In the genomic region with DNA sequence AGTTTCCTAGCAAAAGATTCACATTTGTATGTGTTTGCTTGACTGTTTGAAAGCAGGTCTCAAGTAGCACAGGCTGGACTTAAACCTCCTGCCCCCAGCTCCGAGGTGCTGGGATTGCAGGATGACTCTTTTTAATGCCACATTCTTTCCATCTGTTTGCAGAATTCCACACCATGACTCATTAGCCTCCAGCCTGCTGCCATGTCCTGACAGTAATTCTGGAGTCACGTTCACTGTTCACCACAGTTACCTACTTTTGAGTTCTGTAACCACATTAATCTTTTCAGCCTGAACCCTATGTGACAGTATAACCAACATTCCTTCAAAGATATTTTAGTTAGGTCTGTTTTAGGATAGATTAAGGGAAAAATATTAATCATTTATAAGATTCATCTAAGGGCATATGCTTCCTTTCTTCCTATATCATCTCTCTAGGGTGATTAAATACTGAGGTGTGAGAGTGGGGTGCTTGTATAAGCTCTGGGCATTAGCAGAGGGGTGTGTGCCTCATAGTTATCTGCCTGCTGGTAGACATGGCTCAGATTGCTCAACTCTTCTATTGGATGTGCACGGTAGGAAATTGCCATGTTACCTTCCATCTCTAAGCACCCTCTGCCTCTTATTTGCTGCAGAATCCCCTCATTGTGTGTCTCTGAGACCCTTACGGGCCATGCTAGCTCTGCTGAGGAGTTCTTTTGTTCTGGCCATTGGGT, we compare ENCODE assay signal across 30 mouse cellular contexts.
DNase-seq lines count a peak whose midpoint lies in the region; ATAC-seq and TF ChIP-seq lines count a peak whose summit lies in the region.
"Had no signal": no experiment of that assay in that cellular context is flagged by ENCODE, and none has a peak within 500 bp of the region (broad histone marks: within the 10 kb centered on the region; RNA-seq: fewer than 3 reads in every experiment).

No protein-coding gene starts in this region.

- no peak for TF ChIP-seq CTCF in midbrain, postnatal 0 days (IDR thresholded peaks at IDR 0.05)

- 78% methylated on average over 4 of the region's 4 CpGs for WGBS in midbrain, embryonic 11.5 days
- 78% methylated on average over 4 of the region's 4 CpGs for WGBS in midbrain, postnatal 0 days

- peak; percentile 28 for DNase-seq in midbrain, embryonic 11.5 days (ENCODE audit: low spot score, missing footprints)
- DNase-seq in midbrain, postnatal 0 days (ENCODE audit: low spot score): no peak
- peak; percentile 84 for DNase-seq in Muller cell, postnatal 12 days (ENCODE audit: inconsistent ontology term)
- peak; percentile 8 for DNase-seq in brain, adult 2 months (ENCODE audit: low read depth, low spot score)
- no peak for DNase-seq in layer of hippocampus, postnatal 36 days
- DNase-seq in left cerebral cortex, postnatal 10 days (ENCODE audit: extremely low spot score in 1 of 2, low spot score in 2 of 2): no peak
- DNase-seq in left cerebral cortex, adult 18-20 months (ENCODE audit: low spot score in 2 of 2): no peak
- DNase-seq: adrenal gland, adult 8-10 months; adrenal gland, postnatal 36 days; cerebellum, adult 11 months; cerebellum, adult 2 months; cerebellum, adult 9-11 months; cerebellum, postnatal 25 days; forebrain, postnatal 0 days; gastrocnemius, adult 2 months; gastrocnemius, postnatal 14 days; heart, adult 11 months; heart, postnatal 10 days; heart, postnatal 36 days; kidney, adult 2 months had no signal

- H3K4me3 ChIP-seq in midbrain, embryonic 11.5 days (ENCODE audit: low read depth, low read length): no peak overlapping the region
- H3K4me3 ChIP-seq in midbrain, postnatal 0 days (ENCODE audit: low read depth, low read length): no peak overlapping the region
- H3K4me3 ChIP-seq in myocyte: no peak overlapping the region
- H3K4me3 ChIP-seq: embryonic facial prominence, embryonic 13.5 days; gastrocnemius, adult 2 months; heart, embryonic 12.5 days; heart, embryonic 15.5 days; hindbrain, embryonic 10.5 days had no signal

- no peaks in the 10 kb centered on the region for H3K79me2 ChIP-seq in myocyte (ENCODE audit: control insufficient read depth, insufficient read depth)

- no peak for TF ChIP-seq POLR2A in myocyte (IDR thresholded peaks at IDR 0.05; ENCODE audit: insufficient read length, low read depth)

- no peaks in the 10 kb centered on the region for H3K36me3 ChIP-seq in midbrain, embryonic 11.5 days (ENCODE audit: control insufficient read depth, insufficient read depth, low read length)
- no peaks in the 10 kb centered on the region for H3K36me3 ChIP-seq in midbrain, postnatal 0 days (ENCODE audit: insufficient read depth, low read length)
- H3K36me3 ChIP-seq in myocyte (ENCODE audit: control insufficient read depth, insufficient read depth): no peaks in the 10 kb centered on the region
- H3K36me3 ChIP-seq: embryonic facial prominence, embryonic 13.5 days; G1E; heart, embryonic 12.5 days; heart, embryonic 15.5 days; hindbrain, embryonic 10.5 days had no signal

- no peak overlapping the region for H3ac ChIP-seq in myocyte (ENCODE audit: control insufficient read depth, insufficient read length)

- no peak for ATAC-seq in midbrain, embryonic 11.5 days (ENCODE audit: low FRiP score)
- no peak for ATAC-seq in midbrain, postnatal 0 days (ENCODE audit: low FRiP score)
- ATAC-seq: forebrain, embryonic 14.5 days; forebrain, postnatal 0 days; intestine, postnatal 0 days had no signal

- no peak overlapping the region for H3K27ac ChIP-seq in midbrain, embryonic 11.5 days (ENCODE audit: low read depth, low read length)
- no peak overlapping the region for H3K27ac ChIP-seq in midbrain, postnatal 0 days (ENCODE audit: low read depth, low read length)
- H3K27ac ChIP-seq: embryonic facial prominence, embryonic 13.5 days; gastrocnemius, adult 2 months; heart, embryonic 15.5 days; hindbrain, embryonic 10.5 days; hindbrain, embryonic 14.5 days had no signal

- no peak overlapping the region for H3K4me2 ChIP-seq in midbrain, embryonic 11.5 days
- H3K4me2 ChIP-seq in midbrain, postnatal 0 days (ENCODE audit: low read depth, low read length, poor library complexity, severe bottlenecking): no peak overlapping the region
- peak overlapping the region; percentile 40 for H3K4me2 ChIP-seq in myocyte (ENCODE audit: low read depth)
- H3K4me2 ChIP-seq: embryonic facial prominence, embryonic 13.5 days; heart, embryonic 12.5 days; heart, embryonic 15.5 days; hindbrain, embryonic 14.5 days had no signal

- H3K9me3 ChIP-seq in midbrain, embryonic 11.5 days (ENCODE audit: control insufficient read depth, low read length): no peaks in the 10 kb centered on the region
- H3K9me3 ChIP-seq in midbrain, postnatal 0 days (ENCODE audit: low read length): no peaks in the 10 kb centered on the region
- H3K9me3 ChIP-seq: embryonic facial prominence, embryonic 13.5 days; heart, embryonic 12.5 days; heart, embryonic 15.5 days; hindbrain, embryonic 10.5 days had no signal

- no peaks in the 10 kb centered on the region for H3K4me1 ChIP-seq in midbrain, embryonic 11.5 days (ENCODE audit: control insufficient read depth, insufficient read depth, low read length)
- no peaks in the 10 kb centered on the region for H3K4me1 ChIP-seq in midbrain, postnatal 0 days (ENCODE audit: insufficient read depth, low read length)
- H3K4me1 ChIP-seq: heart, embryonic 15.5 days had no signal

- intact Hi-C loops in left cerebral cortex, postnatal 10 days (cut with DNase I): no loop called here

- no peaks in the 10 kb centered on the region for H3K27me3 ChIP-seq in midbrain, embryonic 11.5 days (ENCODE audit: control insufficient read depth, insufficient read depth, low read length)
- H3K27me3 ChIP-seq in midbrain, postnatal 0 days (ENCODE audit: insufficient read depth, low read length): no peaks in the 10 kb centered on the region
- no peaks in the 10 kb centered on the region for H3K27me3 ChIP-seq in myocyte (ENCODE audit: control insufficient read depth, insufficient read depth, insufficient read length)
- H3K27me3 ChIP-seq: CH12.LX; embryonic facial prominence, embryonic 13.5 days; heart, embryonic 12.5 days; heart, embryonic 15.5 days had no signal

- no peak overlapping the region for H3K9ac ChIP-seq in midbrain, embryonic 11.5 days (ENCODE audit: low read length)
- no peak overlapping the region for H3K9ac ChIP-seq in midbrain, postnatal 0 days (replicated peaks; ENCODE audit: low read length, poor library complexity, severe bottlenecking)
- H3K9ac ChIP-seq: embryonic facial prominence, embryonic 13.5 days; forebrain, postnatal 0 days; heart, embryonic 12.5 days; heart, embryonic 15.5 days; hindbrain, embryonic 14.5 days had no signal

TF ChIP-seq in myocyte, 11 proteins besides CTCF, POLR2A, EP300 and RAD21:
- TF ChIP-seq MYOD1 (IDR thresholded peaks at IDR 0.05; ENCODE audit: control insufficient read depth in 1 of 3, insufficient read length in 2 of 3, low read depth in 2 of 3): peak in 2 of 3 experiments; percentile 23 to 51
- TF ChIP-seq E2F4 (IDR thresholded peaks at IDR 0.05; ENCODE audit: insufficient read depth): no peak
- TF ChIP-seq MYOG (IDR thresholded peaks at IDR 0.05; ENCODE audit: control insufficient read depth in 1 of 3, insufficient read depth in 1 of 3, insufficient read length in 2 of 3, low read depth in 2 of 3): peak in 1 of 3 experiments; percentile 23
- TF ChIP-seq CEBPB (IDR thresholded peaks at IDR 0.05; ENCODE audit: insufficient read depth, poor library complexity, severe bottlenecking): peak; percentile 56
- TF ChIP-seq TCF12 (IDR thresholded peaks at IDR 0.05; ENCODE audit: insufficient read depth, poor library complexity, severe bottlenecking): peak; percentile 14
- no peak for TF ChIP-seq TCF3 (IDR thresholded peaks at IDR 0.05; ENCODE audit: insufficient read length, low read depth)

Comparison
In these comparisons a context has a peak if more than half of its experiments do, and no peak if none do; other contexts are left out.
1. DNase-seq: peak in midbrain, embryonic 11.5 days (single experiment), Muller cell, postnatal 12 days (single experiment) and brain, adult 2 months (single experiment); none in midbrain, postnatal 0 days (single experiment), layer of hippocampus, postnatal 36 days (0 of 2), left cerebral cortex, postnatal 10 days (0 of 2) and left cerebral cortex, adult 18-20 months (0 of 2).